Mouse (Mus musculus) thymus, postnatal 0 days (tissue): ENCODE data around the gene Serinc2. TPM values are rescaled to one million over a fixed set of nuclear protein-coding genes. Genes with fewer than 3 reads are reported as not detected.

ENCODE experiments used
- DNase-seq: peaks from one replicate; pipeline ENCODE4 v3.0.0-alpha.2; 2015; ENCODE audit warnings: low spot score
- polyA plus RNA-seq: library from polyadenylated mRNA; unstranded; fragments of >200 nt; fragmentation: Nextera tagmentation; extraction: Ambion mirVana; gene quantifications from 2 replicates; pipeline ENCODE4 v1.2.1, GENCODE M21; 2015

The Serinc2 gene
- polyA plus RNA-seq, 1 experiment from 2014 or later = 8.3 TPM

GRCm38 (mm10) chr4:130211870-130212269 is 67.1 kb downstream of the Serinc2 start:
- no peak for DNase-seq

Other genes starting within 250 kb of the Serinc2 start
- 3.5 and 6.2 TPM in 2 replicates for gene Col16a1, start 231.4 kb downstream of the Serinc2 start, polyA plus RNA-seq
- gene Pef1, start 176.6 kb downstream of the Serinc2 start, polyA plus RNA-seq = 62.1 and 65.4 TPM in 2 replicates
- gene Hcrtr1, start 139.8 kb downstream of the Serinc2 start, polyA plus RNA-seq = 0.28 and 0.34 TPM in 2 replicates
- gene Tinagl1, start 104.1 kb downstream of the Serinc2 start, polyA plus RNA-seq = 47.3 and 52.2 TPM in 2 replicates
- gene Gm853, start 56.8 kb downstream of the Serinc2 start, polyA plus RNA-seq = 0.05 TPM in 1 of 2 replicates, not detected in the other
- gene Fabp3, start 29.4 kb upstream of the Serinc2 start, polyA plus RNA-seq = 2.9 and 3.1 TPM in 2 replicates
- not detected in 2 replicates for gene Gm10570, start 29.5 kb upstream of the Serinc2 start, polyA plus RNA-seq
- 96.6 and 104 TPM in 2 replicates for gene Zcchc17, start 80.7 kb upstream of the Serinc2 start, polyA plus RNA-seq
- 152 and 156 TPM in 2 replicates for gene Snrnp40, start 80.9 kb upstream of the Serinc2 start, polyA plus RNA-seq